Mouse (Mus musculus) cerebellum, postnatal 4 days (tissue): Measurements from ENCODE around the gene Zfp334.
A peak's percentile ranks its signal among the peaks of the same experiment; 100 is the strongest.

Experiments used
- DNase-seq, 2 experiments: peaks; one replicate each; pipeline ENCODE4 v3.0.0; 2022; ENCODE audit warnings: low spot score in 2 of 2, mixed read lengths in 1 of 2

Zfp334 gene

GRCm38 (mm10) chr2:165376001-165376400, 12.1 kb downstream of the Zfp334 start:
- no peak for DNase-seq

DNA sequence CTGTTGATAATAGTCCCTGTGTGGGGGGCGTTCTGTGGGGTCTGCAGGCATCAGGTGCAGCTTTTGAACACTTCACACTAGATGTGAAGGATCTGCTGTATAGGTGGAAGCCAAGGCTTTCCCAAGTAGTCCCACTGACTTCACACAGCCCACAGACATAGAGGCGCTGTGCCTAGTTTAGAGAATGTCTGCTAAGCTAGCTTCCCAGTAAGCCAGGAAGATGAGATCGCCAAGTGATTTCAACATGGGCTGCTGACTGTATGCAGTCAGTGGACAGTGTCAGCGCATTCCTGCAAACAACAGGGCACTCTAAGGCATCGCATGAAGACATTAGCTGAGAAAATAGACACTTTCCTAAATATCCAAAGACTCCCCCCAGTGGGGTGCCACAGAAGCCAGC, 12.6 kb downstream of the Zfp334 start:
- DNase-seq: no peak

DNA sequence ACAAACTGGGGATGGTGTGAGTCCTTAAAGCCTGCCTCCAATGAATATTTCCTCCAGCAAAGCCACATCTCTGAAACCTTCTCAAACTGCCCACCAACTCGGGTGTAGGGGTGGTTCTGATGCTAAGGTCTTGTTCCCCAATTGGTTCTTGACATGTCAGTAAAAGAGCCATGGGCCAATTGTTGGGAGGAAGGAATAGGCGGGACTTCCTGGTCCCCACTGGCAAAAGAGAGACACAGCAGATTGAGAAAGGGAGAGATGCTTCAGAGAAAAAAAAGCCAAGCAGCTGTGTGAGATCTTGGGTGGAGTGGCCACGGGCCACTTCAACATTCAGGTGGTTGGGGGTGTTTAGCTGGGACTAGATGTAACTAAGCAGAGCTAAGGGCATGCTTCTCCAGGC, 17.0 kb downstream of the Zfp334 start:
- DNase-seq: peak in 1 of 2 experiments; percentile 32

GRCm38 (mm10) chr2:165370348-165370747, 17.7 kb downstream of the Zfp334 start:
- DNase-seq: no peak

DNA sequence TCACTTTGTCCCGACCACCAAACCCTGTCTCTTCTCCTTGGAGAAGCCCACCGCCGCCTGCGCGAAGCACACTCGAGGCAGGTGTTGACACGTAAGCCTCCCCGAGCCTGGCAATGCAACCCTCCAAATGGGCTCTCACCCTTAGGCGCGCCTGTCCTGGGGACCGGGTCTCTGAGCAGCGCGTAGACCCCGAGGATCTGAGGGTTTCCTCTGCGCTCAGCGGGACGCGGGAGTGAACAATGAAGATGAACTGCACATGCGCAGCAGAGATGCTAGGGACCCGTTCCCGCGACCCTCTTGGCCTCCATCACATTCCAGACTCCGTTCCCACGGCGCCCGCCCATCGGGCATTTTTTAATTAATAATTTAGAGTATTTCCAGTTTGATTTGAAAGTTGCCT, 19.6 kb downstream of the Zfp334 start, which contains the start of gene Zfp663:
Gene Zfp663 (minus strand): TSS at position 234 of the 400 bp plus-strand sequence.
- DNase-seq: peak in 1 of 2 experiments; percentile 32

DNA sequence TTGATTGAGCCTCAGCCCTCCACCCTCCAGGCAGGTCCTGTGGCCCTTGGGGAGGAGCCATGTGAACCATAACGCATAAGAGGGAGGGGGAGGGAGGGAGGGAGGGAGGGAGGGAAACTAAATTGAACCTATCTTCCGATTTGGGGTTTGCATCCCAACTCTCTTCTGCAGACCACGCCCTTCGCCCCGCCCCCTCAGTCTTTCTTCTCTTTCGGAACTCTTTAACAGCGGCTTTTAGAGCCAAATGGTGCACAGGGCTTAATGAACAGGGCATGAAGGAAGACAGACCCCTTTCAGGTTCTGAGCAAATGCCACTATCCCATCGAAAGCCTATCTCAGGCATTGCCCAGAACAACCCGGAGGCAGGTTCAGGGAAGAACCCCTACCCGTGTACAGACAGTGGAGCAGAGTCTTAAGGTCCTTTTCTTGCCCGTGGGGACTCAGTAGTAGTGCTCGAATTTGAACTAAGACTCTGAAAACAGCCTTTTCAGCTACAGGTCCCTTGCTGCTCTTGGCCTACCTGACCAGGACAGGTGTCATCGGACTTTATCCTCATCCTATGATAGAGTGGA, 20.1 kb downstream of the Zfp334 start:
- no peak for DNase-seq

DNA sequence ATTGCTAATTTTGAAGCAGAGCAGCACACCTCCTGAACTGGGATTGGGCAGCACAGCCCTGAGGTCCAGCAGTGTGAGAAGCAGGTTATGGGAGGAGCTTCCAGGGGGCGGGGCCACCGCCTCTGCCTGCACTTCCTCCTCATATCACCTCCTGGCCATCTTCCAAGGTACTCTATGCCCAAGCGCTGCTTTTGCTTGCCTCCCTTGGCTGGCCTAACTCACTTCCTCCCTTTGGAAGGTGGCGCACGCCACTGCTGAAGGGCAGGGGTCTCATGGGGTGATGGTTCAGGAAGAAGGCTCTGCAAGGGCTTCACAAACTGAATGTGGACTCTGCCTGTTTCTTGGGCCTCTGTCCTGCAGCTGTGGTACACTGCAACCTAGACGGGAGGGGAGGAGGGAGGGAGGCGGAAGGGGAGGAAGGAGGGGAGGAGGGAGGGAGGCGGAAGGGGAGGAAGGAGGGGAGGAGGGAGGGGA, 21.0 kb downstream of the Zfp334 start:
- DNase-seq: no peak

GRCm38 (mm10) chr2:165364334-165365091, 23.5 kb downstream of the Zfp334 start:
- peak; percentile 67 to 83 for DNase-seq

- DNase-seq: no peak
Measured at GRCm38 (mm10) chr2:165363282-165363681, 24.8 kb downstream of the Zfp334 start.

GRCm38 (mm10) chr2:165360861-165361260, 27.2 kb downstream of the Zfp334 start:
- DNase-seq: peak in 1 of 2 experiments; percentile 48

- DNase-seq: no peak
Measured at GRCm38 (mm10) chr2:165351828-165352513, 36.1 kb downstream of the Zfp334 start.

DNA sequence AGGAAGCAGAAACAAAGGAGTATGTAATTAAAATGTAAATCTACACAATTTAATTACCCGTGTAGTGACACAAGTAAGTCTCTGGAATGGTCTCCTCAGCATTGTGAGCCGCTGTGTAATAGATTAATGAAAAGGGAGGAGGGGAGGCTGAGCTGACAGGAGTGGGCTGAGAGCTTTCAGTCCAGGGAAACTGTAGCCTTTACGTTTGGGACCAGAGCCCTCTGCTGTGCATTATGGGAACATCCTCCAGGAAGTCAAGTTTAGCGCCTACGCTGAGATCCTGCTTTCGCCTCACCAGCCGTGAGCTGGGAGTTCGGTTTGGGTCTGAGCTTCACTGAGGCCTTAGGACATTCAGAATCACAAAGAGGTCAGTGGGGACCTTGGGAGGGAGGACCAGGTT, 38.6 kb downstream of the Zfp334 start:
- peak in 1 of 2 experiments; percentile 51 for DNase-seq

DNA sequence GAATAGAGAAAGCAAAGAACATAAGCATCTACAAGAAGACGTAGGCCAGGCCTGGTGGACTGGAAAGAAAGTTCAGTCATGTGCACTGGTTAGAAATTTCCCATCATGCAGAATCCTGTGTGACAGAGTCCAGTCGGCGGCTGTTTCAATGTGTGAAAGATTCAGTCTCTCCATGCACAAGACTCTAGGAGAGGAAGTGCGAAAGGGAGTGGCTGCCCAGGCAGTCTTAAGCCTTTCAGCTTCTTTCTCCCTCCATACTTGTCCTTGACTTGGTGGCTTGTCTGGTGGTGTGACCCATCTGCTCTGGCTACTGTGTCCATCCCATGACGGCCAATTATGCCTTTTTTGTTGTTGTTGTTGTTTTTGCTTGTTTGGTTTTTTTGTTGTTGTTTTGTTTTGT, 41.9 kb downstream of the Zfp334 start:
- DNase-seq: no peak

- peak in 1 of 2 experiments; percentile 58 for DNase-seq
Measured at GRCm38 (mm10) chr2:165337191-165337590, 50.9 kb downstream of the Zfp334 start.

DNA sequence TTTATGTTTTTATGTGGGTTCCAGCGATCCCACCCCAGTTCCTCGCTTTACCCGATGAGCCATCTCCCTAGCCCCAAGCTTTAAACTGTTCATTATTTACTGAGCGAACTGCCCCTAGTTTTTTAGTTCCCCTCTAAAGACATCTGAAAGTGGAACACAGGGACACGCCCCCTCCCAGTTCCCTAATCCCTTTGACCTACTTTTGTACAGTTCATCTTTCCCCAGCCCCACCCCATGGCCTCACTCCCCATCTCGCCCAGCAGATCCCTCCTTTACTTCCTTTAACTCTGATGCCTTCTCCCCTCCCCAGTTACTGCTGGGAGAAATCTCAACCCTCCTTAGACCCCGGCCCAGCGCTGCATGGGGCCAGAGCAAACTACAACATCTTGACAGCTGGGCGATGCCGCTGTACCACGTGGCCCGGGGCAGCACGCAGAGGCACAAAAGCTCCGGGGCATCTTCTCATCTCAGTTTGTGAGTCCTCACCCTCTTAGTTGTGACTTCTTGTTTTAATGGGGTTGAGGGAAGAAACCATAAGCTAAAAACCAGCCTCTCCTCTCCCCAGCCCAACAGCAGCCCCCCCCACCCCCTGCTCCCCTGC, 55.3 kb downstream of the Zfp334 start:
- no peak for DNase-seq

DNA sequence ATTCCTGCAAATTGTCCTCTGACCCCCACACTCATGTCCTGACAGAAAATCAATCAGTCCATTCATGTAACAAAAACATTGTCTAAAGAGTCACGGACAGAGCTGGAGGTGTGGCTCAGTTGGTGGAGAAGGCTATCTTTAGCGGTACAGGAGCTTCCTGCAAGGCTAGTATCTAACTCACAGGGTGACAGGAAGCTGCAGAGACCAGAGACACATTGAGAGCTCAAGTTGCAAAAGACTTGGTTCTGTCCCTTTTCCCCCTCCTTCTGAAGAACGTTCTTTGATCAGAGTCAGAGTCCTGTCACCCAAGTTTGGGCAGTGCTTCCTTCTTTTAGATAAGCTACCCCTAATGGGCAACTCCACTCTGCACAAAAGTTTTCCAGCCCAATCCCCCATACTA, 58.4 kb downstream of the Zfp334 start:
- DNase-seq: no peak

GRCm38 (mm10) chr2:165328746-165329145, 59.3 kb downstream of the Zfp334 start:
- DNase-seq: no peak

- DNase-seq: no peak
Measured at GRCm38 (mm10) chr2:165327386-165327785, 60.7 kb downstream of the Zfp334 start.

GRCm38 (mm10) chr2:165326304-165327190, 61.5 kb downstream of the Zfp334 start, which contains the start of gene Elmo2:
Elmo2 (minus strand) TSS chr2:165326479.
- peak; percentile 95 to 98 for DNase-seq

DNA sequence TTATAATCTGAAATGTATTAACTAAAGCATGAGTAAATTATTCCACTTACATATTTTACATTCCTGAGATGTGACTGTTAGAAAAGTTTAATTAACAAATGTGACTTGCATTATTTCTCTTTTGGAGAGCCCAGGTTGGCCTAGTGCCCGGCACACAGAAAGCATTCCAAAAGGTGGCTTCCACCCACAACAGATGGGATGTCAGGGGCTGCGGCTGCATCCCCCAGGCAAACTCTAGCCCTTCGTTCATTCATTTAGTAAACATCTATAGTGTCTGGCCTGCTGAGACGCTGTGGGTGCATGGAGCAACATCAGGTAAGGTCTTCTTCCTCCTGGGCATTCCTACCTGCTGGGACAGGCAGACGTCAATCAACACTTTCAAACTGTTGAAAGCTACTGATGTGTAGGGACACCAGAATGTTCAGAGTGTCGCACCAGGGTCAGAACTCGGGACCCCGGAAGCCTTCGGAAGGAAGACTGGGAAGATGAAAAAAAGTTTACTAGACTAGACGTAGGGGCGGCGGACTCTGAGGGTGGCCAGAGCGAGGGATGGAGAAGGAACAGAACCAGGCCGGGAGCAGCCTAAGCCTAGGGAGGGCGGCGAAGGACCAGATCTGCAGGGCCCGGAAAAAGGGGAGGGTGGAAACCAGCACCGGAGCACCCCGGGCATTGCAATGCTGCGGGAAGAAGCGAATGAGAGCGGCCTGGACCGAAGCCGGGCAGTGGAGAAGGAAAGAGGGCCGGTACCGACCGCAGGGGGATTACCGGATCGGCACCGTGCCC, 62.3 kb downstream of the Zfp334 start:
- DNase-seq: peak in 1 of 2 experiments; percentile 39
